ENCODE assay signal across 10 mouse cellular contexts in genomic region chr10:105523405-105524088, GRCm38 (mm10). TPM values are rescaled to one million over a fixed set of nuclear protein-coding genes. Genes with fewer than 3 reads are reported as not detected.
A peak's percentile ranks its signal among the peaks of the same experiment; 100 is the strongest.
DNase-seq lines count a peak whose midpoint lies in the region; ATAC-seq and TF ChIP-seq lines count a peak whose summit lies in the region.
"Had no signal": no experiment of that assay in that cellular context is flagged by ENCODE, and none has a peak within 500 bp of the region (broad histone marks: within the 10 kb centered on the region; RNA-seq: fewer than 3 reads in every experiment).

No protein-coding gene starts in this region.

- no peak for TF ChIP-seq CTCF in lung, adult 2 months (IDR thresholded peaks at IDR 0.05; ENCODE audit: insufficient read depth, low read length)

- no peak overlapping the region for H3K9ac ChIP-seq in heart, embryonic 12.5 days
- H3K9ac ChIP-seq in embryonic facial prominence, embryonic 14.5 days (ENCODE audit: low read depth, low read length): no peak overlapping the region

- peak overlapping the region; percentile 54 for H3K4me2 ChIP-seq in heart, embryonic 12.5 days
- no peak overlapping the region for H3K4me2 ChIP-seq in embryonic facial prominence, embryonic 14.5 days (ENCODE audit: low read depth, low read length)

- H3K36me3 ChIP-seq in heart, embryonic 12.5 days: no peaks in the 10 kb centered on the region
- H3K36me3 ChIP-seq in embryonic facial prominence, embryonic 14.5 days (ENCODE audit: control insufficient read depth, insufficient read depth, low read length): no peaks in the 10 kb centered on the region

- intact Hi-C loops in heart, postnatal 36 days (cut with DNase I): loop anchor here (5.0 kb wide), 1 partner anchor 49 kb away; the partner anchor contains the start of gene Tmtc2

- peaks cover 33% of the 10 kb centered on the region for H3K4me1 ChIP-seq in heart, embryonic 12.5 days (replicated peaks)
- peaks cover 16% of the 10 kb centered on the region for H3K4me1 ChIP-seq in lung, adult 2 months (ENCODE audit: control insufficient read depth, insufficient read depth, low read length)
- H3K4me1 ChIP-seq in embryonic facial prominence, embryonic 14.5 days (ENCODE audit: control insufficient read depth, insufficient read depth, low read length): peaks cover 8% of the 10 kb centered on the region; the same call in 1 of the 2 replicates

- ATAC-seq in heart, embryonic 12.5 days (ENCODE audit: insufficient number of reproducible peaks, low FRiP score): no peak
- ATAC-seq in embryonic facial prominence, embryonic 14.5 days (ENCODE audit: low read depth): peak; percentile 71
- peak; percentile 64 for ATAC-seq in megakaryocyte progenitor cell, adult 5-6 weeks (replicated peaks; ENCODE audit: poor library complexity)

- TF ChIP-seq POLR2A in lung, adult 2 months (IDR thresholded peaks at IDR 0.05; ENCODE audit: borderline replicate concordance, extremely low read depth, low read depth, low read length): no peak

- DNase-seq in heart, postnatal 36 days: no peak
- no peak for DNase-seq in lung, adult 2 months
- no peak for DNase-seq in lung, postnatal 14 days
- DNase-seq in embryonic facial prominence, embryonic 14.5 days (ENCODE audit: low spot score): peak; percentile 77
- no peak for DNase-seq in cerebellum, postnatal 14 days
- no peak for DNase-seq in thymus, adult 18-20 months
- DNase-seq: thymus, postnatal 4 days had no signal

- H3K27ac ChIP-seq in heart, embryonic 12.5 days (ENCODE audit: poor library complexity, severe bottlenecking): peak overlapping the region; percentile 78
- no peak overlapping the region for H3K27ac ChIP-seq in embryonic facial prominence, embryonic 14.5 days (replicated peaks; ENCODE audit: low read depth, low read length)
- H3K27ac ChIP-seq: macrophage had no signal

- H3K27me3 ChIP-seq in heart, embryonic 12.5 days (replicated peaks): no peaks in the 10 kb centered on the region
- no peaks in the 10 kb centered on the region for H3K27me3 ChIP-seq in embryonic facial prominence, embryonic 14.5 days (replicated peaks; ENCODE audit: control insufficient read depth, insufficient read depth, low read length)

- no peaks in the 10 kb centered on the region for H3K9me3 ChIP-seq in heart, embryonic 12.5 days (replicated peaks)
- H3K9me3 ChIP-seq in embryonic facial prominence, embryonic 14.5 days (ENCODE audit: control insufficient read depth, low read length): no peaks in the 10 kb centered on the region

- 16% methylated on average over 8 of the region's 8 CpGs for whole genome bisulfite sequencing in heart, embryonic 12.5 days
- WGBS in lung, adult 2 months: 9% methylated on average over 8 of the region's 8 CpGs
- whole genome bisulfite sequencing in embryonic facial prominence, embryonic 14.5 days: 47% methylated on average over 8 of the region's 8 CpGs

- 0 out of 2 replicates have a peak overlapping the region, but pooled peaks have one; percentile 5 for H3K4me3 ChIP-seq in heart, embryonic 12.5 days
- H3K4me3 ChIP-seq in lung, adult 2 months (replicated peaks; ENCODE audit: extremely low read depth, low read depth, low read length): peak overlapping the region; percentile 24
- H3K4me3 ChIP-seq in embryonic facial prominence, embryonic 14.5 days (ENCODE audit: low read depth, low read length): no peak overlapping the region

RNA-seq across cellular contexts. Expression of gene Tmtc2, which starts 50.7 kb away (rescaled TPM):
- 7.0 and 7.6 TPM in 2 replicates for polyA plus RNA-seq in heart, embryonic 12.5 days (2016; fragmentation: Nextera tagmentation; extraction: Ambion mirVana)
- total RNA-seq in heart, postnatal 36 days (2021): 1 to 10 TPM; 3.6 to 6.2 TPM
- 11.6 and 17.7 TPM in 2 replicates for polyA plus RNA-seq in lung, adult 2 months (2012; rRNA removed)
- polyA plus RNA-seq in embryonic facial prominence, embryonic 14.5 days (2014; fragmentation: Nextera tagmentation; extraction: Ambion mirVana): 9.4 and 10.9 TPM in 2 replicates
- 0.39 and 0.99 TPM in 2 replicates for total RNA-seq in megakaryocyte progenitor cell, adult 5-6 weeks (2015)
- total RNA-seq in megakaryocyte progenitor cell, adult 5-6 weeks (2017): 0.34 and 0.62 TPM in 2 replicates
